Mouse (Mus musculus): ENCODE measurements at regions not wholly inside any gene's neighbourhood (a gene's known extent, or its start where the extent isn't known, plus 50 kb on each side); places are given as distances from the start of the nearest gene placed in this dataset.

DNA sequence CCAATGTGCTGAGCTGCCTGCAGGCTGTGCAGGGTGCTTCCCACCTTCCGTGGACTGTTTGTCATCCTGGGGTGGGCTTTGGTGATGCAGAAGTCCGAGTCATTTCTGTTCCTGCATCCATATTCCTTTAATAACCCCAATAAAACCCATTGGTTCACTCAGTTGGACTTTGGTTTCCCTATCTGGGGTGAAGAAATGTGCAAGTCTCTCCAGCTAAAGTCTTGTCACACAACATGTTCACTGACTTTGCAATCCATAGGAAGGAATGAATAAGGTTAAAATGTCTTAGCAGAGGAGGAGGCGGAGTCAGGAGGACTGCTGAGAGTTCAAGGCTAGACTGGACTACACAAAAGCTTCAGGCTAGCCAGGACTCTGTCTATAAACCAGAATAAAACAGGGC, 300.5 kb downstream of the 4933412E24Rik start:
- Histone ChIP-seq H3K36me3 (ENCODE audit: insufficient read depth, low read length) (no peaks in the 10 kb centered on the region), H3K27me3 (ENCODE audit: insufficient read depth, low read length) (no peaks in the 10 kb centered on the region), H3K9ac (replicated peaks; ENCODE audit: low read length) (no peak overlapping the region), H3K27ac (ENCODE audit: low read length) (no peak overlapping the region), H3K4me3 (ENCODE audit: low read length) (no peak overlapping the region), H3K4me1 (ENCODE audit: insufficient read depth, low read length) (peaks cover 15% of the 10 kb centered on the region), H3K4me2 (replicated peaks; ENCODE audit: low read depth, low read length) (no peak overlapping the region), H3K9me3 (ENCODE audit: low read length) (no peaks in the 10 kb centered on the region)
- ATAC-seq (ENCODE audit: low FRiP score, low TSS enrichment): no peak
- WGBS: 88% methylated on average over 3 of the region's 3 CpGs

DNA sequence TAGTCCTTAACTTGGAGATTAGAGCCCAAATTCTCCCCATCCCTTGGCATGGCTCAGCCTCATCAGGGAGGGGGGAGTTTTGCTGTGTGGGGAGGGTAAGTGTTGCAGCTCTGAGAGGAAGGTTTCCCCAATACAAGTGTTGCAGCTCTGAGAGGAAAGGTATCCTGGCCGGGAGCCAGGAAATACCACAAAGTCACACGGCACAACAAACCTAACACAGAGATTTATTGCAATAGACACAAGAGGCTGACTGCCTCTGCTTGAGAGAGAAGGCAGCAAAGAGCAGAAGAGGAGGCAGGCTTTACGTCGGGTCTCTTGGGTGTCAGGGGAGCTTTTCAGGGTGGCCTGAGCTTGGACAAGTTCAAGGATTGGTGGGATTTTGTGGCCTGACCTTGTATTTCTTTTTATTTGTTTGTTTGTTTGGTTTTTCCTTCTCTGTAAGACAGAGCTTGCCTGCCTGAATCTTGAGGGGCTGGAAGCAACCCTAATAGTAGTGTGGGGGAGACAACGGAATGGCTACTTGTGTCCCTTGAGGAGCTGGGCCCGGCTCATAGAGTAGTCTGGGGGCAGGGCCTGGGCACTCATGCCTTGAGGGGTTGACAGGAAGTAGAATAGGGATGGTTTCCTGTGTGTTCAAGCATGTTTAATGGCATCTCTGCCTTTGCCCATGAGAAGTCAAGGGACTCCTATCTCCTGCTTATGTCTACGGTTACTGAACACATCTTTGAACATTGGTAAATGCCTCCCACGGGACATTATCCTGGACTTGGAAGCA, 302.3 kb downstream of the 4933412E24Rik start:
- Histone ChIP-seq H3K9ac (replicated peaks; ENCODE audit: low read length) (no peak overlapping the region), H3K4me2 (replicated peaks; ENCODE audit: low read depth, low read length) (no peak overlapping the region), H3K4me3 (ENCODE audit: low read length) (no peak overlapping the region), H3K36me3 (ENCODE audit: insufficient read depth, low read length) (no peaks in the 10 kb centered on the region), H3K27me3 (ENCODE audit: insufficient read depth, low read length) (no peaks in the 10 kb centered on the region), H3K4me1 (ENCODE audit: insufficient read depth, low read length) (peaks cover 15% of the 10 kb centered on the region), H3K27ac (ENCODE audit: low read length) (peak overlapping the region; percentile 37), H3K9me3 (ENCODE audit: low read length) (no peaks in the 10 kb centered on the region)
- ATAC-seq (ENCODE audit: low FRiP score, low TSS enrichment): peak; percentile 79
- WGBS: 12% methylated on average over 8 of the region's 8 CpGs

DNA sequence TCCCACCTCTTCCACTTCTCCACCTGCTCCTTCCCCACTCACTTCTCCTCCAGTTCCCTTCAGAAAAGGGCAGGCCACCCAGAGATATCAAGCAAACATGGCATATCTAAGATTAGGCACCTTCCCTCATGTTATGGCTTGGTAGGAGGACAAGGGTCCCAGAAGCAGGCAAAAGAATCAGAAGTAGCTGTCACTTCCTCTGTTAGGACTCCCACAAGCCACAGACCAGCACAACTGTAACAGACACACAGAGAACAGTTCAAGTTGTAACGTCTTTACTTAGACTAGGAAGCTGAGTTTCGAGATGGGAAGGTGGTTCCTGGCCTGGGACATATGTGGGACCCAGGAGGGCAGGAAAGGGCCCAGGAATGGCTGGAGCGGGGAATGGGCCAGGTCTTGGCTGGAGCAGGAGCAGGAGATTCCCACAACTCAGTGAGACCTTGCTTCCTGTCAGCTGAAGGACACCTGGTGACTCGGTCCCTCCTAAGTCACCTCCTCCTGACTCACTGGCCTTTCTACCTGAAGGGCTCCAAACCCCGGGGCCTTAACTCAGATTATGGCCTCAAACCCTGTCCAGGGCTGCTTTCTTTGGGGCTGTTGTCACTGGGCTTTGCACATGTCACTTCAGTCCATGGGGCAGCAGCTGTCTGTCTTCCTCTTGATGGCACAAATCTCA, 304.2 kb downstream of the 4933412E24Rik start:
- Histone ChIP-seq H3K4me3 (ENCODE audit: low read length) (no peak overlapping the region), H3K9me3 (ENCODE audit: low read length) (no peaks in the 10 kb centered on the region), H3K27me3 (ENCODE audit: insufficient read depth, low read length) (no peaks in the 10 kb centered on the region), H3K36me3 (ENCODE audit: insufficient read depth, low read length) (no peaks in the 10 kb centered on the region), H3K9ac (replicated peaks; ENCODE audit: low read length) (no peak overlapping the region), H3K4me2 (replicated peaks; ENCODE audit: low read depth, low read length) (no peak overlapping the region), H3K27ac (ENCODE audit: low read length) (no peak overlapping the region), H3K4me1 (ENCODE audit: insufficient read depth, low read length) (peaks cover 15% of the 10 kb centered on the region)
- no peak for ATAC-seq (ENCODE audit: low FRiP score, low TSS enrichment)
- WGBS: 82% methylated on average over 5 of the region's 5 CpGs

DNA sequence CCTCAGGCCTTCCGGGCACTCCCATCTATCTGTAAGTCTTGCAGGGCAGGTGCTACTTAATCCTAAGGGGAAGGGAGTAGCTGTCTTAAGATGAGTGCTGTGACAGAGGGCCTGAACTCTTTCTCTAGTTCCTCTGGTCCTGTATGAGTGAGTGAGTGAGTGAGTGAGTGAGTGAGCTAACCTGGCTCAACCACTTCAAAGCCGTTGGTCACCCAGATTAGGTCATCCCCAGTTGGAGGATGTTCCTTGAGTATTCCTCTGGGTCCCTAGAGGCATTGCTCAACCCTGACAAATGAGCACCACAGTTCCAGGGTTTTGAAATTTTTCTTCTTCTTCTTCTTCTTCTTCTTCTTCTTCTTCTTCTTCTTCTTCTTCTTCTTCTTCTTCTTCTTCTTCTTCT, 306.5 kb downstream of the 4933412E24Rik start:
- Histone ChIP-seq H3K27me3 (ENCODE audit: insufficient read depth, low read length) (no peaks in the 10 kb centered on the region), H3K36me3 (ENCODE audit: insufficient read depth, low read length) (no peaks in the 10 kb centered on the region), H3K27ac (ENCODE audit: low read length) (no peak overlapping the region), H3K9me3 (ENCODE audit: low read length) (no peaks in the 10 kb centered on the region), H3K4me2 (replicated peaks; ENCODE audit: low read depth, low read length) (no peak overlapping the region), H3K9ac (replicated peaks; ENCODE audit: low read length) (no peak overlapping the region), H3K4me3 (ENCODE audit: low read length) (no peak overlapping the region), H3K4me1 (ENCODE audit: insufficient read depth, low read length) (peaks cover 15% of the 10 kb centered on the region)
- ATAC-seq (ENCODE audit: low FRiP score, low TSS enrichment): no peak
- WGBS: 93% methylated on average over 2 of the region's 2 CpGs

DNA sequence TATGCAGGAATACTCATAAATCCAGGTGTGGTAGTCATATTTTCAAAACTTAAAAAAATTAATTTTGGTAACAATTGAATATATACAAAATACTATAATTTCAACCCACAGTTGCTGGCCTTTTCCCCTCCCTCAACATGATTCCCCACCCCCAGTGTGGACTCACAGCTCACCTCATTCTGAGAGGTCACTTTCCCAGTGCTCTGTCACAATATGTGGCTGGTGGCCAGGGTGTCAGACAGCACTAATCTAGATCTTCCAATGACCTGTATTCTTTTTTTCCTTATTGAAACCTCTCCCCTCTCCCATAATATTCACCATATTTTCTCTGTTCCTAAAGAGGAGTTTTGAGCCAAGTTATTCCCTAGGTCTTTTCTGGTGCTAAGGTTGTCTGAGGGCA, 308.0 kb downstream of the 4933412E24Rik start:
- H3K4me3 ChIP-seq (ENCODE audit: low read length): no peak overlapping the region
- no peak overlapping the region for H3K4me2 ChIP-seq (replicated peaks; ENCODE audit: low read depth, low read length)
- H3K9ac ChIP-seq (replicated peaks; ENCODE audit: low read length): no peak overlapping the region
- H3K4me1 ChIP-seq (ENCODE audit: insufficient read depth, low read length): no peaks in the 10 kb centered on the region
- H3K9me3 ChIP-seq (ENCODE audit: low read length): no peaks in the 10 kb centered on the region
- no peak overlapping the region for H3K27ac ChIP-seq (ENCODE audit: low read length)
- no peak for ATAC-seq (ENCODE audit: low FRiP score, low TSS enrichment)
- no peaks in the 10 kb centered on the region for H3K27me3 ChIP-seq (ENCODE audit: insufficient read depth, low read length)
- H3K36me3 ChIP-seq (ENCODE audit: insufficient read depth, low read length): no peaks in the 10 kb centered on the region

DNA sequence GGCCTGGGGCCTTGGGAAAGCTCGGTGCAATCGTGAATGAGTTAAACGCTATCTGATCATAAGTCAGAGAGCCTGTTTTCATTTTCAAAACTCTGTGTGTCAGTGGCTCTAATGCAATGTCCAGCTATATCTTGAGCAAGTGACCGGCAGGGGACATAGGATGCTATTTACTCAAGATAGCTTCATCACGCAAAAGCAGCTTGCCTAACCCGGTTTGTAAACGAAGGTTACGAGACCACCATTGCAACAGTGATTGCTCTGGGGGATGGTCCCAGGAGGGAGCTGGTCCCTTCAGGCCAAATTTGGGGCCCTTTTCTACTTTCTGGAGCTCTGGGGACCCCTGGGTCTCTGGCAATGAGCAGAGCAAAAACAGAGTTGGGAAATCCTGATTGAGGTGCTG, 309.3 kb downstream of the 4933412E24Rik start:
- H3K4me1 ChIP-seq (ENCODE audit: insufficient read depth, low read length): no peaks in the 10 kb centered on the region
- H3K36me3 ChIP-seq (ENCODE audit: insufficient read depth, low read length): no peaks in the 10 kb centered on the region
- no peak overlapping the region for H3K9ac ChIP-seq (replicated peaks; ENCODE audit: low read length)
- no peak overlapping the region for H3K27ac ChIP-seq (ENCODE audit: low read length)
- H3K4me3 ChIP-seq (ENCODE audit: low read length): no peak overlapping the region
- ATAC-seq (ENCODE audit: low FRiP score, low TSS enrichment): no peak
- WGBS: 81% methylated on average over 8 of the region's 8 CpGs
- no peaks in the 10 kb centered on the region for H3K9me3 ChIP-seq (ENCODE audit: low read length)
- no peak overlapping the region for H3K4me2 ChIP-seq (replicated peaks; ENCODE audit: low read depth, low read length)
- H3K27me3 ChIP-seq (ENCODE audit: insufficient read depth, low read length): no peaks in the 10 kb centered on the region

Measured in kidney, embryonic 16.5 days (tissue).